Mouse (Mus musculus) liver, embryonic 15.5 days (tissue): ENCODE data around the gene Scamp3. TPM values are rescaled to one million over a fixed set of nuclear protein-coding genes. Genes with fewer than 3 reads are reported as not detected.
"Not testable (repeated sequence)": the region's sequence is repeated elsewhere in the genome, so short reads cannot be mapped to it uniquely, and the experiment has no call there.

ENCODE experiments used
- ATAC-seq: fragments of 200-750 bp; cut with Nextera tagmentation; 2 replicates; pipeline ENCODE4 v1.8.0; 2017; ENCODE audit warnings: moderate number of reproducible peaks, mild to moderate bottlenecking, moderate library complexity; ENCODE audit not compliant: insufficient read depth
- H3K27ac ChIP-seq: fragments of 300-500 bp; sonication (generic); replicated peaks from 2 replicates; pipeline ENCODE4 v1.5.1; 2015; ENCODE audit warnings: mild to moderate bottlenecking, inconsistent platforms
- H3K27me3 ChIP-seq: fragments of 300-500 bp; sonication (generic); 2 replicates; pipeline ENCODE4 v1.6.1; 2015; ENCODE audit warnings: mild to moderate bottlenecking, inconsistent platforms
- H3K36me3 ChIP-seq: fragments of 300-500 bp; sonication (generic); replicated peaks from 2 replicates; pipeline ENCODE4 v1.6.1; 2015; ENCODE audit warnings: moderate library complexity, mild to moderate bottlenecking, inconsistent platforms
- H3K4me1 ChIP-seq: fragments of 300-500 bp; sonication (generic); replicated peaks from 2 replicates; pipeline ENCODE4 v1.6.1; 2015; ENCODE audit warnings: inconsistent platforms
- H3K4me2 ChIP-seq: fragments of 300-500 bp; sonication (generic); 2 replicates; pipeline ENCODE4 v1.6.1; 2015; ENCODE audit warnings: moderate library complexity, mild to moderate bottlenecking, inconsistent platforms
- H3K4me3 ChIP-seq: fragments of 300-500 bp; sonication (generic); replicated peaks from 2 replicates; pipeline ENCODE4 v1.5.1; 2015; ENCODE audit warnings: mild to moderate bottlenecking, inconsistent platforms
- H3K9ac ChIP-seq: fragments of 300-500 bp; sonication (generic); 2 replicates; pipeline ENCODE4 v1.6.1; 2015; ENCODE audit warnings: moderate library complexity, mild to moderate bottlenecking, inconsistent platforms
- H3K9me3 ChIP-seq: fragments of 300-500 bp; sonication (generic); replicated peaks from 2 replicates; pipeline ENCODE4 v1.6.1; 2016; ENCODE audit warnings: inconsistent platforms
- WGBS: fragments of 180-500 bp; shearing (Covaris S2); methylation state at CpG from one replicate; pipeline ENCODE4 v1.1.7; 2015; ENCODE audit warnings: mixed read lengths; ENCODE audit not compliant: insufficient replicate concordance; 5-methylcytosine and 5-hydroxymethylcytosine counted together
- polyA plus RNA-seq: library from polyadenylated mRNA; unstranded; fragments of >200 nt; fragmentation: Nextera tagmentation; extraction: Ambion mirVana; gene quantifications from 2 replicates; pipeline ENCODE4 v1.2.1, GENCODE M21; 2015

Gene Scamp3
- polyA plus RNA-seq, 1 experiment from 2014 or later: 53.0 TPM

DNA sequence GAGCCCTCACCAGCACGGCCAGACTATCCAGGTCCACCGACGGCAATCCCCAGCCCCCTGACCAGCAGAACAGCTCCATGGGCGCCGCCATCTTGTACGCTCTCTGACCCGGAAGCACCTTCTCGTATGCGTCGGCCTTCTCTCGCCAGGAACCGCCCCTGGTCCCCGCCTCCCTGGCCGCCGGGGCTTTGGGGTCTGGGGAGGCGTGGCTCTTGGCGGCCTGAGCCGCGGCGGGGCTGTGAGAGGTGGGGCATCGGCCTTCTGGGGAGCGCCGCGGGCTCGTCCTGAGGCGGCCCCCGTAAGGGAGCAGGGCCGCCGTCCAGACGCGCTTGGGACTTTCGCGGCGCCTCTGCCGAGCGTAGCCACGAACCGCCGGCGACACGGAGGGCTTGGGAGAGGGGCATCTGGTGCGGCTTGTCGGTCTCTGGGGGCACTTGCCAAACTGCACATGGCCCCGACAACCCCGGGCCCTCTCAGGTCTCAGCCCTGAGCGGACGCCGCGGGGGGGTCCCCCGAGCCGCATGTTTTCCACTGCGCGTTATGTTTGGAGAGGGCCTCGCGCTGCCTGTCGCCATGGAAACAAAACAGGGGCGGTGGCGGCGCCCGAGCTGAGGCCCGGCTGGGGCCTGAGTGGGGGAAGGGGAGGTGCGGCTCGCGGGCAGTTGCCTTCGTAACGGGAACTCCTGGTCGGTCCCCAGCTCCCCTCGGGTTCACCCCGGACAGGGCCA lies 36.7 kb downstream of the Scamp3 start:
- H3K4me1 ChIP-seq: peaks cover 37% of the 10 kb centered on the region
- under 1% methylated on average over 69 of the region's 69 CpGs for WGBS
- peak overlapping the region; percentile 98 for H3K4me2 ChIP-seq
- H3K36me3 ChIP-seq: peaks cover 23% of the 10 kb centered on the region
- peak overlapping the region; percentile 73 for H3K9ac ChIP-seq
- peak overlapping the region; percentile 71 for H3K27ac ChIP-seq
- H3K27me3 ChIP-seq: peaks cover 26% of the 10 kb centered on the region
- peak overlapping the region; percentile 88 for H3K4me3 ChIP-seq
- no peaks in the 10 kb centered on the region for H3K9me3 ChIP-seq
- ATAC-seq: peak; percentile 87

DNA sequence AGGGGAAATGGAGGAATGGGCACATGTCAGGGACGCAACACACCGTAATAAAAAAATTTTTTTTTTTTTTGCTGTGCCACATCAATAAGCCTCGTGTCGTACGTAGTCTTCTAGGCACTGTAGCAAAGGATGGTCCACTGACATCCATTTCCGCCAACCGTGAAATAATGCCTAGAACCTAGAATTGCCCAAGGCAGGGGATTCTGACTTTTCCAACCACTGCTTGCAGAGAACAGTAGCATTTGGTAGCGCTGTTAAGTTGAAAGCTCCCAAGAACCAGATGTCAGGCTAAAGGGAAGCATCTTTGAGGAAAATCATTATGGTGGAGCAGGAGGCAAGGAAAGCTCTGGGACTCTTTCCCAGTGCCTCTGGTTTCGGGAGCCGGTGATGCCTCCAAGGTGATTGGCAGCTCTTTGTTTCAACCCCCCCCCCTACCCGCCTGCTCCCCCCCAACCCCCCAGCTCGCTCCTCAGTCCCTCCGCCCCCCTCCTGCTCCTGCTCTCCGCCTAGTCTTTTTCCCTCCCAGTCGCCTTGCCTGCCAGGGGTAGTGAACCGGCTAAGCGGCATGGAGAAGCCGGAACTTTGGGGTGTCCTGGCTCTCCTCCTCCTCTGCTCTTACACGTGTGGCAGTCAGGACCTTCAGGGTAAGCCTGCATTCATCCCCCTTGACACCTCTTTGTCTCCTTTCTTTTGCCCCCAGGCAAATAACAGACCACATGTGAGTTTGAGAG lies 37.6 kb downstream of the Scamp3 start, which contains the start of gene Thbs3:
Gene Thbs3 (plus strand): TSS at position 500 of the 731 bp plus-strand sequence.
- Histone ChIP-seq H3K9ac (peak within 1 kb of the TSS; percentile 73), H3K4me1 (peaks cover 37% of the 10 kb centered on the region), H3K36me3 (peaks cover 15% of the 10 kb centered on the region), H3K27ac (peak within 1 kb of the TSS; percentile 71), H3K4me3 (peak within 1 kb of the TSS; percentile 88), H3K9me3 (no peaks in the 10 kb centered on the region), H3K27me3 (peaks cover 34% of the 10 kb centered on the region), H3K4me2 (peak within 1 kb of the TSS; percentile 98)
- ATAC-seq: no peak
- 3% methylated on average over 19 of the region's 19 CpGs for WGBS

DNA sequence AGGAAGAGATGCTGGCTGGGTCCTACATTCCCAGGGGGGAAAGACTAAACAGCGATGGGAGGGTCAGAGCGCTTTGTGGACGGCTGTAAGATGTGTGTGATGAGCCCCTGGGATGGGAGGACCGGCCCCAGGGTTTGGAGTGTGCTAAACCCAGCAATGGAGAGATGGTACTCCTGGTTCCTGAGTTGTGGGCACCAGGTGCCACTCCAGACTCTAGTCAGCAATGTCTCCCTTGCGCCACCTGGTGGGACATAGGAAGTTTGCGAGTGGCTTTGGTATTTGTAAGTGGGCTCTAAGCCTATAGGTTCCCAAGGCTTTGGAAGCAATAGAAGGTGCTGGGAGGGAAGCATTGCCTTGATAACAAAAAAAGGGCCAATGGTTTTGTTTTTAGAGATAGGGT lies 38.6 kb downstream of the Scamp3 start:
- H3K27ac ChIP-seq: no peak overlapping the region
- peaks cover 6% of the 10 kb centered on the region; the same call in 1 of the 2 replicates for H3K36me3 ChIP-seq
- peak overlapping the region; percentile 98 for H3K4me2 ChIP-seq
- H3K4me3 ChIP-seq: peak overlapping the region; percentile 88; the same call in 1 of the 2 replicates
- H3K9me3 ChIP-seq: no peaks in the 10 kb centered on the region
- H3K27me3 ChIP-seq: peaks cover 40% of the 10 kb centered on the region
- H3K9ac ChIP-seq: no peak overlapping the region
- peak; percentile 9; the same call in 1 of the 2 replicates for ATAC-seq
- peaks cover 37% of the 10 kb centered on the region for H3K4me1 ChIP-seq
- WGBS: 1% methylated on average over 6 of the region's 6 CpGs

DNA sequence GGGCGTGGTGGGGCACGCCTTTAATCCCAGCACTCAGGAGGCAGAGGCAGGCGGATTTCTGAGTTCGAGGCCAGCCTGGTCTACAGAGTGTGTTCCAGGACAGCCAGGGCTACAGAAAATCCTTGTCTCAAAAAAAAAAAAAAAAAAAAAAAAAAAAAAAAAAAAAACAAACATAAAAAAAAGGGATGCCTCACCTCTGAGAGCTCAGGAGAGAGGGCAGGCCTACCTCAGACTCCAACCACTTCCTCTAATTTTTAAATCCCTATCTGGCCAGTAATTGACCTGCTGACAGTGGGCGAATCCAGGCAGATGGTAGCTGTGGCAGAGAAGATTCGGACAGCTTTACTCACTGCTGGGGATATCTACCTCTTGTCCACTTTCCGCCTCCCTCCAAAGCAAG lies 39.1 kb downstream of the Scamp3 start:
- not testable (repeated sequence) for H3K4me2 ChIP-seq, H3K27ac ChIP-seq, H3K9me3 ChIP-seq, H3K36me3 ChIP-seq, ATAC-seq, H3K4me3 ChIP-seq, H3K9ac ChIP-seq
- WGBS: 61% methylated on average over 7 of the region's 7 CpGs
- peaks cover 46% of the 10 kb centered on the region for H3K27me3 ChIP-seq
- H3K4me1 ChIP-seq: peaks cover 37% of the 10 kb centered on the region

DNA sequence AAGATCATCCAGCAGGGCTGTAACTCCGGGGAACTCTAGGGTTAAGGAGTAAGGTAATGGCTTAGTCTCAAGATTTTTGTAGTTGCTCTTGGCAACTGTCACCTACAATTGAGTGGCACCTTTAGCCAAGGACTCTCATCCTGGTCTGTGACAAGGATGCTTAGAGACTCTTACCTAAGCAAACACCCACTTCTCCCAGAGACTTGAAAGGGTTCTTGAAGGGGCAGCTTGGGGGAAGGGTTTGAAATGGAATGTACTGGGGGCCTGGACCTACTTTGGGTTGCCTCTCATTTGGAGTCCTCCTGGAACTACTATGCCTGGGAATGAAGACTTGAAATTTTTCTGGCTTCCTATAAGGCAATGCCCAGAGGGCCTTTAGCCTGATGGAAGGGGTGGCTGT lies 41.0 kb downstream of the Scamp3 start:
- H3K27ac ChIP-seq: no peak overlapping the region

DNA sequence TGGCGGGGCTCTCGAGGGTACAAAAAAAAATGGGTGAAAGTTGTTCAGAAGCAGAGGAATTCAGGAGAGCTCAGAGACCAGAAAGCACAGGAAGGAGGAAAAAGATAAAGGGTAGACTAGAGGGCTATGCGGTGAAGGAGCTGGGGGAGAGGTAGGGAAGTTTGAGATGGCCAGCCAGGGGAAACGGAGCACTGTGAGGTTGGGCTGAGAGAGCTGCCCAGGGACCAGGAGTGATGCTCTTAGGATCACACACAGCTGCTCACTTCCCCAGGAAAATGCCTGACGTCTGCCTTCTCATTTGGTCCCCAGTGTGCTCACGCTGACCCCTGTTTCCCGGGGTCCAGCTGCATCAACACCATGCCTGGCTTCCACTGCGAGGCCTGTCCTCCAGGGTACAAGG lies 42.3 kb downstream of the Scamp3 start:
- Histone ChIP-seq H3K27ac (no peak overlapping the region), H3K36me3 (no peaks in the 10 kb centered on the region), H3K4me1 (peaks cover 16% of the 10 kb centered on the region), H3K4me3 (no peak overlapping the region), H3K9me3 (no peaks in the 10 kb centered on the region), H3K9ac (no peak overlapping the region), H3K27me3 (peaks cover 75% of the 10 kb centered on the region), H3K4me2 (no peak overlapping the region)
- WGBS: 27% methylated on average over 8 of the region's 8 CpGs
- no peak for ATAC-seq

More for the DNA sequence above, 41.0 kb downstream of the Scamp3 start:
- Histone ChIP-seq H3K27me3 (peaks cover 62% of the 10 kb centered on the region), H3K4me3 (no peak overlapping the region), H3K9me3 (no peaks in the 10 kb centered on the region), H3K9ac (no peak overlapping the region), H3K4me2 (no peak overlapping the region), H3K4me1 (peaks cover 24% of the 10 kb centered on the region), H3K36me3 (no peaks in the 10 kb centered on the region)
- WGBS: 55% methylated on average over 1 of the region's 1 CpGs
- ATAC-seq: no peak

DNA sequence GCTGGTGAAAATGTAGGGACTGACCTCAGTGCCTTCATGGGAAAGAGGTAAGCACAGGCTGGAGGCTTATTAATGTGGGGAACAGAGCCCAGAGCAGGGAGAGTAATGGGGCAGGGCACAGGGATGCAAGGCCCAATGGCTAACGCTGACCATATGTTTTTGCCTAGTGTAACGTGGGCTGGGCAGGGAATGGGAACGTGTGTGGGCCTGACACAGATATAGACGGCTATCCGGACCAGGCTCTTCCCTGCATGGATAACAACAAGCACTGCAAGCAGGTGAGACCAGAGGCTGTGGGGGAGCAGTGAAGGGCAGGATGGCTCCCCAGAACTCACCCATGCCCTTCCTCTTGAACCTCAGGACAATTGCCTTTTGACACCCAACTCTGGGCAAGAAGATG lies 43.9 kb downstream of the Scamp3 start:
- Histone ChIP-seq H3K4me2 (no peak overlapping the region), H3K36me3 (no peaks in the 10 kb centered on the region), H3K9ac (no peak overlapping the region), H3K4me1 (no peaks in the 10 kb centered on the region), H3K9me3 (no peaks in the 10 kb centered on the region), H3K27ac (no peak overlapping the region), H3K27me3 (peaks cover 75% of the 10 kb centered on the region), H3K4me3 (no peak overlapping the region)
- ATAC-seq: no peak
- WGBS: 62% methylated on average over 5 of the region's 5 CpGs

DNA sequence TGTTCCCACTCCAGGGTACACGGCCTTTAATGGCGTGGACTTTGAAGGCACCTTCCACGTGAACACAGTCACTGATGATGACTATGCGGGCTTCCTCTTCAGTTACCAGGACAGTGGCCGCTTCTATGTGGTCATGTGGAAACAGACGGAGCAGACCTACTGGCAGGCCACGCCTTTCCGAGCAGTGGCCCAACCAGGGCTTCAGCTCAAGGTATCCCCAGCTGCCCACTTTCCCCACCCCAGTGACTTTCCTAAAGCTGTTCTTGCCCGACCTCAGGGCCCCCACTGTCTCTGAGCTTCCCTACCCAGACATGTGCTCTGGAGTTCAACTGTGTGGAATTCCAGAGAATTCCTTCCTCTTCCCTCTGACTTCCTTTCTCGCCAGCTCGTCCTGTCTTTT lies 47.5 kb downstream of the Scamp3 start:
- Histone ChIP-seq H3K27ac (no peak overlapping the region), H3K4me1 (peaks cover 25% of the 10 kb centered on the region), H3K9me3 (no peaks in the 10 kb centered on the region), H3K4me3 (no peak overlapping the region), H3K27me3 (peaks cover 93% of the 10 kb centered on the region), H3K4me2 (no peak overlapping the region), H3K9ac (no peak overlapping the region), H3K36me3 (no peaks in the 10 kb centered on the region)
- no peak for ATAC-seq
- 62% methylated on average over 11 of the region's 11 CpGs for WGBS

DNA sequence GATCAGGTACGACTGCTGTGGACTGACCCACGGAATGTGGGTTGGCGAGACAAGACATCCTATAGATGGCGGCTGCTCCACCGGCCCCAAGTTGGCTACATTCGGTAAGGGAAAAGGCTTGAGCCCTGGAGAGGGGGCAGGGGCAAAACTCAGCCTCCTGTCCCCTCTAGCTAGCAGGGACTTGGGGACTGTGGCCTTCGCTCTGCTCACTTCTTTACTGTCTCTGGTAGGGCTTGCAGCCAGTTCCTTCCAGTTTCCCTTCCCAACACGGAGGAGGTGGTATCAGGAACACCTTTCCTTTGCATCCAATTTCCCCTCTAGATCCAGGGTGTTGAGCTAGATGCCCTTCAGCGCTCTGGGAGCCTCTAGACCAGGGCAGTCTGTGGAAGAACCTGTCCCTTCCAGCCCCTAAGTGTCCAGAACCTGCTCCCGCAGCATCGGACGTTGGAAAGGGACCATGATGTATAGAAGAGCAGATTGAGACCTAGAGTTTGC lies 48.1 kb downstream of the Scamp3 start:
- H3K27ac ChIP-seq: no peak overlapping the region
- 56% methylated on average over 12 of the region's 12 CpGs for WGBS
- peaks cover 94% of the 10 kb centered on the region for H3K27me3 ChIP-seq
- no peak overlapping the region for H3K4me2 ChIP-seq
- no peaks in the 10 kb centered on the region for H3K36me3 ChIP-seq
- H3K4me1 ChIP-seq: peaks cover 25% of the 10 kb centered on the region
- H3K9ac ChIP-seq: no peak overlapping the region
- ATAC-seq: no peak
- no peaks in the 10 kb centered on the region for H3K9me3 ChIP-seq
- no peak overlapping the region for H3K4me3 ChIP-seq

DNA sequence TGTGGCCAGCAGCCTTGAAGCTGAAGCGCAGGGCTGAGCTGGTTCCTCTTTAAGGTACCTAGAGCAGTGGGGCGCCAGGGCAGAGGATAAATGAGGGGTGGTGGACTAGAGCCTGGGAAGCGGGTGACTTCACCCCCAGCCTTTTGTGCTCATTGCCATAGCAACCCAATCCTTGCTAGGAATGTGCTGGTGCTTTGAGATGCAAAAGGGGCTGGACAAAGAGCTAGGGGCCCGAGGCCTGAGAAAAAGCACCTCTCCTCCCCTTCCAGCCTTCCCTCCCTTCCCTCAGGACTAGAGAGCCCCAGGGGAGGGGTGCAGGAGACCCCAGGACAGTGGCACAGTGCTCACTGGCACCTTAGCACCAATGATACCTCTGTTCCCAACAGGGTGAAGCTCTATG lies 48.6 kb downstream of the Scamp3 start:
- Histone ChIP-seq H3K9me3 (no peaks in the 10 kb centered on the region), H3K9ac (no peak overlapping the region), H3K27me3 (peaks cover 98% of the 10 kb centered on the region), H3K4me2 (no peak overlapping the region), H3K27ac (no peak overlapping the region), H3K4me3 (no peak overlapping the region), H3K36me3 (no peaks in the 10 kb centered on the region), H3K4me1 (peaks cover 25% of the 10 kb centered on the region)
- no peak for ATAC-seq
- WGBS: 38% methylated on average over 4 of the region's 4 CpGs

DNA sequence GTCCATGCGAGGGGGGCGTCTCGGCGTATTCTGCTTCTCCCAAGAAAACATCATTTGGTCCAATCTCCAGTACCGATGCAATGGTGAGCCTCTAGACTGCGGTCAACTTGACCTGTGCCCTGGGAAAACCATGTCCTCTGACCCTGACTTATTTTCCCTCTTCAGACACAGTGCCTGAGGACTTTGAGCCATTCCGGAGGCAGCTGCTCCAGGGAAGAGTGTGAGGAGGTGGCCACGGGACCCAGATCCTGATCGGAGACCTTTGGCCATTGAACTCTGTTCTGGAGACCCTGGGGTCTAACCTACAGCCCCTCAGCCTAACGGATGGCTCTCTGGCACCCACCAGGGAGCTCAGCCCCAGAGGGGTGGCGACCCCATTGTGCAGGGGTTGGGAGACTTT lies 49.1 kb downstream of the Scamp3 start:
- Histone ChIP-seq H3K4me3 (no peak overlapping the region), H3K36me3 (no peaks in the 10 kb centered on the region), H3K27ac (no peak overlapping the region), H3K4me1 (peaks cover 25% of the 10 kb centered on the region), H3K4me2 (no peak overlapping the region), H3K9me3 (no peaks in the 10 kb centered on the region), H3K9ac (no peak overlapping the region), H3K27me3 (peaks cover 98% of the 10 kb centered on the region)
- 49% methylated on average over 11 of the region's 11 CpGs for WGBS
- ATAC-seq: no peak
